Mouse (Mus musculus) limb, embryonic 13.5 days (tissue): Measurements from ENCODE around the gene Alx3. TPM values are rescaled to one million over a fixed set of nuclear protein-coding genes. Genes with fewer than 3 reads are reported as not detected.

ENCODE experiments used
- ATAC-seq: fragments of 200-750 bp; cut with Nextera tagmentation; 2 replicates; pipeline ENCODE4 v1.8.0; 2017; ENCODE audit warnings: low read depth, moderate number of reproducible peaks, moderate TSS enrichment; ENCODE audit not compliant: low FRiP score
- H3K27ac ChIP-seq: fragments of 300-500 bp; sonication (generic); 2 replicates; pipeline ENCODE4 v1.5.1; 2015; ENCODE audit warnings: inconsistent platforms, mild to moderate bottlenecking, moderate library complexity
- H3K27me3 ChIP-seq: fragments of 300-500 bp; sonication (generic); 2 replicates; pipeline ENCODE4 v1.6.1; 2015; ENCODE audit warnings: mild to moderate bottlenecking, inconsistent platforms
- H3K36me3 ChIP-seq: fragments of 300-500 bp; sonication (generic); 2 replicates; pipeline ENCODE4 v1.6.1; 2015; ENCODE audit warnings: inconsistent platforms, mild to moderate bottlenecking, moderate library complexity
- H3K4me1 ChIP-seq: fragments of 300-500 bp; sonication (generic); 2 replicates; pipeline ENCODE4 v1.6.1; 2015; ENCODE audit warnings: inconsistent platforms
- H3K4me2 ChIP-seq: fragments of 300-500 bp; sonication (generic); replicated peaks from 2 replicates; pipeline ENCODE4 v1.6.1; 2015; ENCODE audit warnings: inconsistent platforms, mild to moderate bottlenecking, moderate library complexity
- H3K4me3 ChIP-seq: fragments of 300-500 bp; sonication (generic); 2 replicates; pipeline ENCODE4 v1.5.1; 2015; ENCODE audit warnings: moderate library complexity, mild to moderate bottlenecking, inconsistent platforms
- H3K9ac ChIP-seq: fragments of 300-500 bp; sonication (generic); 2 replicates; pipeline ENCODE4 v1.6.1; 2015; ENCODE audit warnings: mild to moderate bottlenecking, inconsistent platforms
- H3K9me3 ChIP-seq: fragments of 300-500 bp; sonication (generic); 2 replicates; pipeline ENCODE4 v1.6.1; 2016; ENCODE audit warnings: inconsistent platforms
- WGBS: fragments of 180-500 bp; shearing (Covaris S2); methylation state at CpG from one replicate; pipeline ENCODE4 v1.1.7; 2015; 5-methylcytosine and 5-hydroxymethylcytosine counted together
- polyA plus RNA-seq: library from polyadenylated mRNA; unstranded; fragments of >200 nt; fragmentation: Nextera tagmentation; extraction: Ambion mirVana; gene quantifications from 2 replicates; pipeline ENCODE4 v1.2.1, GENCODE M21; 2015

The Alx3 gene
- polyA plus RNA-seq, 1 experiment from 2014 or later, result 13.7 TPM

- peaks cover 28% of the 10 kb centered on the region for H3K27me3 ChIP-seq
- no peak overlapping the region for H3K9ac ChIP-seq
- H3K4me3 ChIP-seq, result no peak overlapping the region
- no peak for ATAC-seq
- peaks cover 8% of the 10 kb centered on the region for H3K4me1 ChIP-seq
- H3K9me3 ChIP-seq, result no peaks in the 10 kb centered on the region
- H3K4me2 ChIP-seq, result no peak overlapping the region
- WGBS, result 59% methylated on average over 7 of the region's 7 CpGs
- no peak overlapping the region for H3K27ac ChIP-seq
- no peaks in the 10 kb centered on the region for H3K36me3 ChIP-seq
These were observed 27.1 kb upstream of the Alx3 start for GRCm38 (mm10) chr3:107567766-107568165.

- H3K9me3 ChIP-seq, result no peaks in the 10 kb centered on the region
- H3K9ac ChIP-seq, result no peak overlapping the region
- H3K27me3 ChIP-seq, result peaks cover 28% of the 10 kb centered on the region
- peaks cover 3% of the 10 kb centered on the region for H3K4me1 ChIP-seq
- H3K36me3 ChIP-seq, result no peaks in the 10 kb centered on the region
- H3K4me2 ChIP-seq, result no peak overlapping the region
- no peak overlapping the region for H3K4me3 ChIP-seq
- 45% methylated on average over 4 of the region's 4 CpGs for WGBS
- H3K27ac ChIP-seq, result no peak overlapping the region
- ATAC-seq, result no peak
These were observed 26.1 kb upstream of the Alx3 start for GRCm38 (mm10) chr3:107568721-107569120.

GRCm38 (mm10) chr3:107571205-107571604 is 23.6 kb upstream of the Alx3 start:
- Histone ChIP-seq H3K9ac (no peak overlapping the region), H3K4me3 (no peak overlapping the region), H3K27me3 (peaks cover 20% of the 10 kb centered on the region; the same call in 1 of the 2 replicates), H3K9me3 (no peaks in the 10 kb centered on the region), H3K27ac (no peak overlapping the region), H3K4me2 (no peak overlapping the region), H3K4me1 (no peaks in the 10 kb centered on the region), H3K36me3 (no peaks in the 10 kb centered on the region)
- no peak for ATAC-seq
- 57% methylated on average over 2 of the region's 2 CpGs for WGBS

GRCm38 (mm10) chr3:107576807-107577206 is 18.0 kb upstream of the Alx3 start:
- Histone ChIP-seq H3K27ac (no peak overlapping the region), H3K4me3 (no peak overlapping the region), H3K4me2 (no peak overlapping the region), H3K4me1 (peaks cover 16% of the 10 kb centered on the region), H3K36me3 (no peaks in the 10 kb centered on the region), H3K9me3 (no peaks in the 10 kb centered on the region), H3K27me3 (peaks cover 34% of the 10 kb centered on the region), H3K9ac (no peak overlapping the region)
- WGBS, result 82% methylated on average over 3 of the region's 3 CpGs
- no peak for ATAC-seq

GRCm38 (mm10) chr3:107577810-107578390 is 16.9 kb upstream of the Alx3 start:
- H3K4me3 ChIP-seq, result no peak overlapping the region
- ATAC-seq, result no peak
- H3K4me1 ChIP-seq, result peaks cover 24% of the 10 kb centered on the region
- H3K9ac ChIP-seq, result no peak overlapping the region
- no peaks in the 10 kb centered on the region for H3K9me3 ChIP-seq
- H3K4me2 ChIP-seq, result no peak overlapping the region
- no peak overlapping the region for H3K27ac ChIP-seq
- H3K36me3 ChIP-seq, result no peaks in the 10 kb centered on the region
- peaks cover 41% of the 10 kb centered on the region for H3K27me3 ChIP-seq
- 31% methylated on average over 3 of the region's 3 CpGs for WGBS

GRCm38 (mm10) chr3:107579466-107579865 is 15.4 kb upstream of the Alx3 start:
- 17% methylated on average over 4 of the region's 4 CpGs for WGBS
- peaks cover 40% of the 10 kb centered on the region for H3K4me1 ChIP-seq
- no peaks in the 10 kb centered on the region for H3K36me3 ChIP-seq
- no peak overlapping the region for H3K27ac ChIP-seq
- H3K27me3 ChIP-seq, result peaks cover 57% of the 10 kb centered on the region
- H3K9me3 ChIP-seq, result no peaks in the 10 kb centered on the region
- H3K9ac ChIP-seq, result no peak overlapping the region
- H3K4me3 ChIP-seq, result no peak overlapping the region
- no peak overlapping the region for H3K4me2 ChIP-seq
- no peak for ATAC-seq

- H3K4me1 ChIP-seq, result peaks cover 51% of the 10 kb centered on the region
- whole genome bisulfite sequencing, result 5% methylated on average over 15 of the region's 15 CpGs
- H3K9ac ChIP-seq, result no peak overlapping the region
- no peaks in the 10 kb centered on the region for H3K36me3 ChIP-seq
- H3K4me2 ChIP-seq, result peak overlapping the region; percentile 83
- H3K27ac ChIP-seq, result no peak overlapping the region
- no peak for ATAC-seq
- H3K9me3 ChIP-seq, result no peaks in the 10 kb centered on the region
- 0 out of 2 replicates have a peak overlapping the region, but pooled peaks have one; percentile 16 for H3K4me3 ChIP-seq
- peaks cover 76% of the 10 kb centered on the region for H3K27me3 ChIP-seq
These were observed 13.5 kb upstream of the Alx3 start for GRCm38 (mm10) chr3:107581103-107582010.

- Histone ChIP-seq H3K9me3 (no peaks in the 10 kb centered on the region), H3K9ac (peak overlapping the region; percentile 58), H3K36me3 (no peaks in the 10 kb centered on the region), H3K4me1 (peaks cover 56% of the 10 kb centered on the region), H3K4me3 (peak overlapping the region; percentile 49), H3K27me3 (peaks cover 85% of the 10 kb centered on the region), H3K4me2 (peak overlapping the region; percentile 83), H3K27ac (no peak overlapping the region)
- 1% methylated on average over 18 of the region's 18 CpGs for WGBS
- ATAC-seq, result no peak
These were observed 12.5 kb upstream of the Alx3 start for GRCm38 (mm10) chr3:107582130-107582874.

GRCm38 (mm10) chr3:107582875-107583767 is 11.7 kb upstream of the Alx3 start:
- H3K4me2 ChIP-seq, result peak overlapping the region; percentile 83
- H3K36me3 ChIP-seq, result no peaks in the 10 kb centered on the region
- peak overlapping the region; percentile 58 for H3K9ac ChIP-seq
- WGBS, result under 1% methylated on average over 65 of the region's 65 CpGs
- peaks cover 56% of the 10 kb centered on the region for H3K4me1 ChIP-seq
- H3K27ac ChIP-seq, result no peak overlapping the region
- peaks cover 93% of the 10 kb centered on the region for H3K27me3 ChIP-seq
- no peaks in the 10 kb centered on the region for H3K9me3 ChIP-seq
- no peak for ATAC-seq
- H3K4me3 ChIP-seq, result peak overlapping the region; percentile 49

- H3K36me3 ChIP-seq, result no peaks in the 10 kb centered on the region
- no peak for ATAC-seq
- H3K9ac ChIP-seq, result no peak overlapping the region
- H3K4me2 ChIP-seq, result no peak overlapping the region
- WGBS, result 16% methylated on average over 1 of the region's 1 CpGs
- H3K4me3 ChIP-seq, result no peak overlapping the region
- H3K9me3 ChIP-seq, result no peaks in the 10 kb centered on the region
- H3K27me3 ChIP-seq, result peaks cover 96% of the 10 kb centered on the region
- no peak overlapping the region for H3K27ac ChIP-seq
- H3K4me1 ChIP-seq, result peaks cover 56% of the 10 kb centered on the region
These were observed 10.9 kb upstream of the Alx3 start for GRCm38 (mm10) chr3:107583893-107584292.

- H3K9me3 ChIP-seq, result no peaks in the 10 kb centered on the region
- peaks cover 43% of the 10 kb centered on the region for H3K4me1 ChIP-seq
- whole genome bisulfite sequencing, result 56% methylated on average over 6 of the region's 6 CpGs
- no peak overlapping the region for H3K4me3 ChIP-seq
- H3K27me3 ChIP-seq, result peaks cover 87% of the 10 kb centered on the region
- H3K27ac ChIP-seq, result no peak overlapping the region
- ATAC-seq, result no peak
- H3K9ac ChIP-seq, result no peak overlapping the region
- no peaks in the 10 kb centered on the region for H3K36me3 ChIP-seq
- no peak overlapping the region for H3K4me2 ChIP-seq
These were observed 8.3 kb upstream of the Alx3 start for GRCm38 (mm10) chr3:107586504-107586903.
